In the genomic region with DNA sequence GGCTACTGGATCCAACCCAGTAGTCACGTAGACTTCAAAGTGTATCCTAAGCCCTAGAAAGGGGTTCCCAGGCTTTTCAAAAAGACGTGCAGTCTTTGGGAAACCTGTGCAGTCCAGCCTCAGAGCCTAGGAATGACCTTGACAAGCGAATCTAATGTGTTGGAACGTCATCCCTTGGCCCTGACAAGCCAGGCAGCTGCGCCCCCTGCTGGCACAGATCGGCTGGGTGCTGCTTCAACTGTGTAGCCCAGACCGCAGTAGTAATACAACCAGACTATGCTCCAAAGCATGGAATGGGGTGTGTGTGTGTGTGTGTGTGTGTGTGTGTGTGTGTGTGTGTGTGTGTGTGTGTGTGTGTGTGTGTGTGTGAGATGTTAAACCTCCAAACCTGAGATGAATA, we compare ENCODE assay signal across 8 mouse cellular contexts.
A peak's percentile ranks its signal among the peaks of the same experiment; 100 is the strongest.
DNase-seq lines count a peak whose midpoint lies in the region; ATAC-seq and TF ChIP-seq lines count a peak whose summit lies in the region.

No protein-coding gene starts in this region.

- H3K27me3 ChIP-seq in CH12.LX (replicated peaks) = peaks cover 95% of the 10 kb centered on the region
- H3K27me3 ChIP-seq in forebrain, embryonic 12.5 days = peaks cover 48% of the 10 kb centered on the region
- 0 out of 2 replicates have a peak, but pooled peaks cover 7% of the 10 kb centered on the region for H3K27me3 ChIP-seq in heart, embryonic 15.5 days
- peaks cover 54% of the 10 kb centered on the region for H3K27me3 ChIP-seq in liver, embryonic 13.5 days
- H3K27me3 ChIP-seq in neural tube, embryonic 13.5 days = no peaks in the 10 kb centered on the region

- peak; percentile 56 for TF ChIP-seq RAD21 in CH12.LX (IDR thresholded peaks at IDR 0.05; ENCODE audit: low read depth, low read length)

- no peak overlapping the region for H3K9ac ChIP-seq in CH12.LX (ENCODE audit: insufficient read depth, low read depth)
- H3K9ac ChIP-seq in forebrain, embryonic 12.5 days = 0 out of 2 replicates have a peak overlapping the region, but pooled peaks have one; percentile 21
- H3K9ac ChIP-seq in heart, embryonic 15.5 days = no peak overlapping the region
- H3K9ac ChIP-seq in liver, embryonic 13.5 days = peak overlapping the region; percentile 41
- peak overlapping the region; percentile 28; the same call in 1 of the 2 replicates for H3K9ac ChIP-seq in neural tube, embryonic 13.5 days

- no peak overlapping the region for H3K4me3 ChIP-seq in CH12.LX (replicated peaks in 1 of 3; ENCODE audit: low read depth in 2 of 3, low read length in 2 of 3, poor library complexity in 1 of 3)
- no peak overlapping the region for H3K4me3 ChIP-seq in forebrain, embryonic 12.5 days (replicated peaks)
- no peak overlapping the region for H3K4me3 ChIP-seq in heart, embryonic 15.5 days
- H3K4me3 ChIP-seq in liver, embryonic 13.5 days (replicated peaks) = no peak overlapping the region
- H3K4me3 ChIP-seq in neural tube, embryonic 13.5 days = no peak overlapping the region

- peak; percentile 55 for DNase-seq in CH12.LX (ENCODE audit: extremely low read depth)
- peak; percentile 63 for DNase-seq in c-Kit-positive CD71-negative TER-119-negative erythroid progenitor cells, embryonic 14.5 days (ENCODE audit: low read depth)
- DNase-seq in kidney, postnatal 14 days = peak; percentile 85
- DNase-seq in liver, embryonic 13.5 days = peak; percentile 77
- peak; percentile 92 for DNase-seq in testis, postnatal 10 days (ENCODE audit: low spot score)

- in situ Hi-C loops in CH12.LX (cut with MboI; ENCODE audit: low pct_ligation_motif_present, low pct_unique_long_range_greater_than_20kb, low sequenced_read_pairs) = no loop called here

- no peak overlapping the region for H3K27ac ChIP-seq in CH12.LX (ENCODE audit: insufficient read depth, low read depth)
- peak overlapping the region; percentile 74 for H3K27ac ChIP-seq in forebrain, embryonic 12.5 days
- peak overlapping the region; percentile 70 for H3K27ac ChIP-seq in heart, embryonic 15.5 days
- H3K27ac ChIP-seq in liver, embryonic 13.5 days = peak overlapping the region; percentile 29; the same call in 1 of the 2 replicates
- no peak overlapping the region for H3K27ac ChIP-seq in neural tube, embryonic 13.5 days (replicated peaks)

- dilution Hi-C loops in CH12.LX (cut with MboI; ENCODE audit: extremely low pct_ligation_motif_present, extremely low pct_unique_long_range_greater_than_20kb, low sequenced_read_pairs) = no loop called here

- TF ChIP-seq POLR2A in CH12.LX (IDR thresholded peaks at IDR 0.05; ENCODE audit: low read depth, low read length) = no peak

- WGBS in forebrain, embryonic 12.5 days = 12% methylated on average over 7 of the region's 7 CpGs
- WGBS in heart, embryonic 15.5 days = 11% methylated on average over 7 of the region's 7 CpGs
- WGBS in liver, embryonic 13.5 days (ENCODE audit: insufficient replicate concordance) = 10% methylated on average over 7 of the region's 7 CpGs
- 15% methylated on average over 7 of the region's 7 CpGs for WGBS in neural tube, embryonic 13.5 days

- H3K36me3 ChIP-seq in CH12.LX (replicated peaks in 1 of 2; ENCODE audit: control insufficient read depth in 1 of 2, insufficient read depth in 1 of 2, low read length in 1 of 2) = no peaks in the 10 kb centered on the region
- no peaks in the 10 kb centered on the region for H3K36me3 ChIP-seq in forebrain, embryonic 12.5 days (replicated peaks)
- no peaks in the 10 kb centered on the region for H3K36me3 ChIP-seq in heart, embryonic 15.5 days
- no peaks in the 10 kb centered on the region for H3K36me3 ChIP-seq in liver, embryonic 13.5 days
- no peaks in the 10 kb centered on the region; the same call in 1 of the 2 replicates for H3K36me3 ChIP-seq in neural tube, embryonic 13.5 days

- no peaks in the 10 kb centered on the region for H3K9me3 ChIP-seq in CH12.LX (replicated peaks; ENCODE audit: low read length)
- no peaks in the 10 kb centered on the region for H3K9me3 ChIP-seq in forebrain, embryonic 12.5 days
- no peaks in the 10 kb centered on the region for H3K9me3 ChIP-seq in heart, embryonic 15.5 days (replicated peaks)
- H3K9me3 ChIP-seq in liver, embryonic 13.5 days (replicated peaks) = no peaks in the 10 kb centered on the region
- H3K9me3 ChIP-seq in neural tube, embryonic 13.5 days = no peaks in the 10 kb centered on the region

- ATAC-seq in forebrain, embryonic 12.5 days (ENCODE audit: low FRiP score) = peak; percentile 88
- peak; percentile 48; the same call in 1 of the 2 replicates for ATAC-seq in heart, embryonic 15.5 days (replicated peaks; ENCODE audit: insufficient number of reproducible peaks, insufficient read depth, low FRiP score, low read depth)
- peak; percentile 73 for ATAC-seq in liver, embryonic 13.5 days (ENCODE audit: low read depth)
- ATAC-seq in neural tube, embryonic 13.5 days (ENCODE audit: low read depth) = peak; percentile 69; the same call in 1 of the 2 replicates

- no peak overlapping the region for H3K4me2 ChIP-seq in CH12.LX (ENCODE audit: insufficient read depth, low read depth, poor library complexity, severe bottlenecking)
- H3K4me2 ChIP-seq in forebrain, embryonic 12.5 days = no peak overlapping the region
- no peak overlapping the region for H3K4me2 ChIP-seq in heart, embryonic 15.5 days
- peak overlapping the region; percentile 35 for H3K4me2 ChIP-seq in liver, embryonic 13.5 days
- no peak overlapping the region for H3K4me2 ChIP-seq in neural tube, embryonic 13.5 days

- peaks cover 0 to 3% of the 10 kb centered on the region in 2 experiments; a peak in 2 of 4 replicates for H3K4me1 ChIP-seq in CH12.LX (ENCODE audit: control insufficient read depth in 1 of 2, insufficient read depth in 2 of 2)
- H3K4me1 ChIP-seq in forebrain, embryonic 12.5 days = peaks cover 36% of the 10 kb centered on the region
- H3K4me1 ChIP-seq in heart, embryonic 15.5 days (replicated peaks) = peaks cover 24% of the 10 kb centered on the region
- peaks cover 34% of the 10 kb centered on the region for H3K4me1 ChIP-seq in liver, embryonic 13.5 days (replicated peaks)
- H3K4me1 ChIP-seq in neural tube, embryonic 13.5 days (replicated peaks) = peaks cover 37% of the 10 kb centered on the region

- no peaks in the 10 kb centered on the region for H3K79me2 ChIP-seq in CH12.LX (replicated peaks; ENCODE audit: control insufficient read depth, extremely low read depth, insufficient read depth, poor library complexity, severe bottlenecking)

- peak; percentile 22 to 80; a peak in 2 of 4 replicates for TF ChIP-seq CTCF in CH12.LX (conservative IDR thresholded peaks at IDR 0.05 in 1 of 2, IDR thresholded peaks at IDR 0.05 in 1 of 2; ENCODE audit: low read depth in 2 of 2, low read length in 2 of 2)

- TF ChIP-seq EP300 in CH12.LX (IDR thresholded peaks at IDR 0.05; ENCODE audit: low read length) = no peak

TF ChIP-seq in CH12.LX, 34 proteins besides CTCF, POLR2A, EP300 and RAD21:
- TF ChIP-seq MEF2A (IDR thresholded peaks at IDR 0.05; ENCODE audit: borderline replicate concordance, low read depth, low read length) (no peak), SMC3 (IDR thresholded peaks at IDR 0.05; ENCODE audit: low read depth, low read length) (peak; percentile 76), CHD1 (IDR thresholded peaks at IDR 0.05; ENCODE audit: low read depth, low read length) (no peak)
TF ChIP-seq in CH12.LX: peak in this region for 1.

Comparison
In these comparisons a context has a peak if more than half of its experiments do, and no peak if none do; other contexts are left out.
1. H3K27ac ChIP-seq: peak in forebrain, embryonic 12.5 days (single experiment), heart, embryonic 15.5 days (single experiment) and liver, embryonic 13.5 days (single experiment); none in CH12.LX (single experiment) and neural tube, embryonic 13.5 days (single experiment).
2. H3K9ac ChIP-seq: peak in forebrain, embryonic 12.5 days (single experiment), liver, embryonic 13.5 days (single experiment) and neural tube, embryonic 13.5 days (single experiment); none in CH12.LX (single experiment) and heart, embryonic 15.5 days (single experiment).
3. Peak in every context shown above with its lines, with median percentiles within 50 percentile points of each other: DNase-seq and ATAC-seq.